Mouse (Mus musculus): ENCODE data around the gene Pomgnt2. TPM values are rescaled to one million over a fixed set of nuclear protein-coding genes. Genes with fewer than 3 reads are reported as not detected.

The Pomgnt2 gene
- total RNA-seq, 2 experiments from 2014 or later, result 38.1 to 40.7 TPM

Other genes starting within 250 kb of the Pomgnt2 start
- gene Zfp651, start 237.8 kb downstream of the Pomgnt2 start, total RNA-seq (2021), result 100 to 1,000 TPM; 101 to 109 TPM
- gene Klhl40, start 219.5 kb downstream of the Pomgnt2 start, total RNA-seq (2021), result 1 to 10 TPM; 3.3 to 4.4 TPM
- gene Hhatl, start 204.6 kb downstream of the Pomgnt2 start, total RNA-seq (2021), result 10 to 100 TPM; 15.1 to 15.5 TPM
- 1 to 10 TPM; 8.9 to 9.7 TPM for gene Ccdc13, start 157.6 kb downstream of the Pomgnt2 start, total RNA-seq (2021)
- 10 to 100 TPM; 84.7 to 92.8 TPM for gene Higd1a, start 138.7 kb downstream of the Pomgnt2 start, total RNA-seq (2021)
- gene Ackr2, start 98.8 kb downstream of the Pomgnt2 start, total RNA-seq (2021), result 1 to 10 TPM; 2.4 to 2.5 TPM
- not detected for gene Cyp8b1, start 80.8 kb downstream of the Pomgnt2 start, total RNA-seq (2021)
- gene Fam198a, start 46.1 kb downstream of the Pomgnt2 start, total RNA-seq (2021), result 1 to 10 TPM; 5.2 to 6.0 TPM
- gene Snrk, start 120.2 kb upstream of the Pomgnt2 start, total RNA-seq (2021), result 100 to 1,000 TPM; 100 to 108 TPM